Mouse (Mus musculus) forebrain, embryonic 10.5 days (tissue): ENCODE data around the gene Rfx8. TPM values are rescaled to one million over a fixed set of nuclear protein-coding genes. Genes with fewer than 3 reads are reported as not detected.

ENCODE experiments used
- DNase-seq: peaks from one replicate; pipeline ENCODE4 v3.0.0-alpha.2; 2017; ENCODE audit warnings: low spot score; ENCODE audit errors: extremely low spot score
- H3K27ac ChIP-seq: fragments of 300-500 bp; sonication (generic); 2 replicates; pipeline ENCODE4 v1.5.1; 2016; ENCODE audit warnings: mild to moderate bottlenecking
- H3K27me3 ChIP-seq: fragments of 300-500 bp; sonication (generic); 2 replicates; pipeline ENCODE4 v1.6.1; 2016; ENCODE audit warnings: mild to moderate bottlenecking; ENCODE audit not compliant: poor library complexity, severe bottlenecking
- H3K36me3 ChIP-seq: fragments of 300-500 bp; sonication (generic); replicated peaks from 2 replicates; pipeline ENCODE4 v1.6.1; 2016; ENCODE audit warnings: mild to moderate bottlenecking, moderate library complexity
- H3K4me1 ChIP-seq: fragments of 300-500 bp; sonication (generic); 2 replicates; pipeline ENCODE4 v1.6.1; 2016
- H3K4me3 ChIP-seq: fragments of 300-500 bp; sonication (generic); 2 replicates; pipeline ENCODE4 v1.5.1; 2016; ENCODE audit warnings: mild to moderate bottlenecking, moderate library complexity
- H3K9me3 ChIP-seq: fragments of 300-500 bp; sonication (generic); 2 replicates; pipeline ENCODE4 v1.6.1; 2016; ENCODE audit warnings: mild to moderate bottlenecking, moderate library complexity
- WGBS: fragments of 180-500 bp; shearing (Covaris S2); methylation state at CpG from one replicate; pipeline ENCODE4 v1.1.7; 2016; 5-methylcytosine and 5-hydroxymethylcytosine counted together
- polyA plus RNA-seq: library from polyadenylated mRNA; unstranded; fragments of >200 nt; fragmentation: Nextera tagmentation; extraction: Ambion mirVana; gene quantifications from 2 replicates; pipeline ENCODE4 v1.2.1, GENCODE M21; 2016

The Rfx8 gene
- polyA plus RNA-seq, 1 experiment from 2014 or later: 0.22 TPM

GRCm38 (mm10) chr1:39731543-39731942 lies 10.7 kb upstream of the Rfx8 start:
- H3K27me3 ChIP-seq: peaks cover 75% of the 10 kb centered on the region
- H3K27ac ChIP-seq: peak overlapping the region; percentile 51; the same call in 1 of the 2 replicates
- DNase-seq: no peak
- H3K9me3 ChIP-seq: peaks cover 12% of the 10 kb centered on the region; the same call in 1 of the 2 replicates
- H3K4me3 ChIP-seq: no peak overlapping the region
- WGBS: 40% methylated on average over 9 of the region's 9 CpGs
- H3K4me1 ChIP-seq: peaks cover 47% of the 10 kb centered on the region
- H3K36me3 ChIP-seq: no peaks in the 10 kb centered on the region

- DNase-seq: peak; percentile 39
- Histone ChIP-seq H3K9me3 (peaks cover 12% of the 10 kb centered on the region; the same call in 1 of the 2 replicates), H3K4me3 (no peak overlapping the region), H3K36me3 (no peaks in the 10 kb centered on the region), H3K4me1 (peaks cover 41% of the 10 kb centered on the region), H3K27ac (no peak overlapping the region; the same call in 1 of the 2 replicates), H3K27me3 (peaks cover 72% of the 10 kb centered on the region)
- 8% methylated on average over 5 of the region's 5 CpGs for WGBS
These were observed 10.1 kb upstream of the Rfx8 start for GRCm38 (mm10) chr1:39730868-39731267.

- Histone ChIP-seq H3K4me1 (peaks cover 35% of the 10 kb centered on the region), H3K9me3 (peaks cover 12% of the 10 kb centered on the region; the same call in 1 of the 2 replicates), H3K27ac (no peak overlapping the region), H3K36me3 (no peaks in the 10 kb centered on the region), H3K4me3 (no peak overlapping the region), H3K27me3 (peaks cover 63% of the 10 kb centered on the region)
- DNase-seq: no peak
- 76% methylated on average over 6 of the region's 6 CpGs for whole genome bisulfite sequencing
These were observed 9.1 kb upstream of the Rfx8 start for GRCm38 (mm10) chr1:39729919-39730318.

- peaks cover 22% of the 10 kb centered on the region; the same call in 1 of the 2 replicates for H3K27me3 ChIP-seq
- no peak for DNase-seq
- H3K9me3 ChIP-seq: no peaks in the 10 kb centered on the region
- peaks cover 36% of the 10 kb centered on the region for H3K4me1 ChIP-seq
- 27% methylated on average over 9 of the region's 9 CpGs for WGBS
- H3K4me3 ChIP-seq: peak overlapping the region; percentile 70
- H3K36me3 ChIP-seq: no peaks in the 10 kb centered on the region
- peak overlapping the region; percentile 91 for H3K27ac ChIP-seq
These were observed 542 bp upstream of the Rfx8 start for GRCm38 (mm10) chr1:39721351-39721726.

- no peak for DNase-seq
- Histone ChIP-seq H3K27ac (peak overlapping the region; percentile 91), H3K27me3 (peaks cover 22% of the 10 kb centered on the region; the same call in 1 of the 2 replicates), H3K9me3 (no peaks in the 10 kb centered on the region), H3K4me3 (peak overlapping the region; percentile 70), H3K4me1 (peaks cover 46% of the 10 kb centered on the region), H3K36me3 (no peaks in the 10 kb centered on the region)
- 50% methylated on average over 2 of the region's 2 CpGs for WGBS
These were observed 611 bp downstream of the Rfx8 start for GRCm38 (mm10) chr1:39720186-39720585.

GRCm38 (mm10) chr1:39715551-39715950 lies 5.2 kb downstream of the Rfx8 start:
- WGBS: 92% methylated on average over 7 of the region's 7 CpGs
- peak overlapping the region; percentile 32 for H3K27ac ChIP-seq
- H3K4me1 ChIP-seq: peaks cover 44% of the 10 kb centered on the region

GRCm38 (mm10) chr1:39714729-39715128 lies 6.1 kb downstream of the Rfx8 start:
- Histone ChIP-seq H3K9me3 (no peaks in the 10 kb centered on the region), H3K4me1 (peaks cover 40% of the 10 kb centered on the region), H3K27me3 (peaks cover 15% of the 10 kb centered on the region; the same call in 1 of the 2 replicates), H3K4me3 (no peak overlapping the region), H3K36me3 (no peaks in the 10 kb centered on the region), H3K27ac (peak overlapping the region; percentile 51; the same call in 1 of the 2 replicates)
- no peak for DNase-seq
- WGBS: 96% methylated on average over 3 of the region's 3 CpGs

More at GRCm38 (mm10) chr1:39715551-39715950, 5.2 kb downstream of the Rfx8 start:
- H3K36me3 ChIP-seq: no peaks in the 10 kb centered on the region
- no peaks in the 10 kb centered on the region for H3K9me3 ChIP-seq
- no peak for DNase-seq
- peaks cover 17% of the 10 kb centered on the region; the same call in 1 of the 2 replicates for H3K27me3 ChIP-seq
- no peak overlapping the region for H3K4me3 ChIP-seq

- peak overlapping the region; percentile 56 for H3K27ac ChIP-seq
- no peaks in the 10 kb centered on the region for H3K9me3 ChIP-seq
- H3K27me3 ChIP-seq: peaks cover 8% of the 10 kb centered on the region; the same call in 1 of the 2 replicates
- no peak overlapping the region for H3K4me3 ChIP-seq
- no peak for DNase-seq
- 78% methylated on average over 16 of the region's 16 CpGs for WGBS
- peaks cover 38% of the 10 kb centered on the region for H3K4me1 ChIP-seq
- H3K36me3 ChIP-seq: no peaks in the 10 kb centered on the region
These were observed 6.7 kb downstream of the Rfx8 start for GRCm38 (mm10) chr1:39713842-39714658.

GRCm38 (mm10) chr1:39713300-39713699 lies 7.5 kb downstream of the Rfx8 start:
- H3K4me3 ChIP-seq: no peak overlapping the region
- H3K9me3 ChIP-seq: no peaks in the 10 kb centered on the region
- DNase-seq: no peak
- 89% methylated on average over 8 of the region's 8 CpGs for WGBS
- H3K27me3 ChIP-seq: peaks cover 1% of the 10 kb centered on the region; the same call in 1 of the 2 replicates
- H3K4me1 ChIP-seq: peaks cover 32% of the 10 kb centered on the region
- peak overlapping the region; percentile 56 for H3K27ac ChIP-seq
- no peaks in the 10 kb centered on the region for H3K36me3 ChIP-seq

- no peaks in the 10 kb centered on the region for H3K27me3 ChIP-seq
- no peaks in the 10 kb centered on the region for H3K9me3 ChIP-seq
- DNase-seq: no peak
- no peak overlapping the region for H3K4me3 ChIP-seq
- H3K4me1 ChIP-seq: peaks cover 29% of the 10 kb centered on the region
- H3K36me3 ChIP-seq: no peaks in the 10 kb centered on the region
- no peak overlapping the region for H3K27ac ChIP-seq
- whole genome bisulfite sequencing: 95% methylated on average over 7 of the region's 7 CpGs
These were observed 8.5 kb downstream of the Rfx8 start for GRCm38 (mm10) chr1:39712261-39712660.

GRCm38 (mm10) chr1:39710604-39711003 lies 10.2 kb downstream of the Rfx8 start:
- H3K4me3 ChIP-seq: no peak overlapping the region
- H3K27me3 ChIP-seq: no peaks in the 10 kb centered on the region
- H3K9me3 ChIP-seq: no peaks in the 10 kb centered on the region
- peak overlapping the region; percentile 4; the same call in 1 of the 2 replicates for H3K27ac ChIP-seq
- peaks cover 13% of the 10 kb centered on the region for H3K4me1 ChIP-seq
- DNase-seq: no peak
- WGBS: 79% methylated on average over 4 of the region's 4 CpGs
- H3K36me3 ChIP-seq: no peaks in the 10 kb centered on the region

- H3K27ac ChIP-seq: no peak overlapping the region
- H3K4me1 ChIP-seq: peaks cover 8% of the 10 kb centered on the region; the same call in 1 of the 2 replicates
- no peak overlapping the region for H3K4me3 ChIP-seq
- DNase-seq: no peak
- no peaks in the 10 kb centered on the region for H3K9me3 ChIP-seq
- no peaks in the 10 kb centered on the region for H3K27me3 ChIP-seq
- no peaks in the 10 kb centered on the region for H3K36me3 ChIP-seq
- 91% methylated on average over 5 of the region's 5 CpGs for WGBS
These were observed 10.8 kb downstream of the Rfx8 start for GRCm38 (mm10) chr1:39710016-39710415.

GRCm38 (mm10) chr1:39708778-39709177 lies 12.0 kb downstream of the Rfx8 start:
- 0 out of 2 replicates have a peak, but pooled peaks cover 6% of the 10 kb centered on the region for H3K4me1 ChIP-seq
- H3K9me3 ChIP-seq: no peaks in the 10 kb centered on the region
- H3K4me3 ChIP-seq: no peak overlapping the region
- 89% methylated on average over 5 of the region's 5 CpGs for WGBS
- H3K36me3 ChIP-seq: no peaks in the 10 kb centered on the region
- H3K27ac ChIP-seq: no peak overlapping the region
- no peaks in the 10 kb centered on the region for H3K27me3 ChIP-seq
- no peak for DNase-seq
